Mouse (Mus musculus): ENCODE results near the gene Noct.

DNA sequence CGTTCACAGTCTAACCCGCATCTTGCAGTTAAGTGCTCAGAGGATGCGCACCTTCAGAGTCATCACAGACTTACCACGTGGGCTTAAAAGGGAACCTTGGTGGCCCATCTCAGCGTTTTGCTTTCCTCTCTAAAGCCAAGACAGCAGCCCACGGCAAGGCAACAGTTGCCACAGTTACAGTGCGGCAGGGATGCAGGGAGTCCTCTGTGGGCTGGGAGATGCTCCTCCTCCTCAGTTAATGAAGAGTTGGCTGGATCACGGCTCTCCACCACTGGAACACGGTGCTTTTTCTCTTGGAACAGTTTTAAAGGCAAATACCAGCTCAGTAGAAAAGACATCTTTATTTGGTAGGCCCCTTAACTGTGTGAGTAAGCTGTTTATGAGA, 4.6 kb downstream of the Noct start:
- no peak for TF ChIP-seq CTCF (IDR thresholded peaks at IDR 0.05; ENCODE audit: control insufficient read depth, insufficient read depth, low read length)
- TF ChIP-seq POLR2A (IDR thresholded peaks at IDR 0.05; ENCODE audit: borderline replicate concordance, control insufficient read depth, low read depth, low read length), result no peak

Data from bone marrow, adult 2 months (tissue).